Mouse (Mus musculus): ENCODE results near the gene Aarsd1. TPM values are rescaled to one million over a fixed set of nuclear protein-coding genes. Genes with fewer than 3 reads are reported as not detected.
"Not testable (repeated sequence)": the region's sequence is repeated elsewhere in the genome, so short reads cannot be mapped to it uniquely, and the experiment has no call there.

Aarsd1 gene
- polyA plus RNA-seq, 1 experiment from 2014 or later: 97.5 TPM

GRCm38 (mm10) chr11:101449596-101449995 is 32.2 kb upstream of the Aarsd1 start:
- not testable (repeated sequence) for H3K9ac ChIP-seq (ENCODE audit: low read depth, low read length); ATAC-seq (ENCODE audit: low FRiP score); DNase-seq (ENCODE audit: low spot score); H3K4me1 ChIP-seq (replicated peaks; ENCODE audit: control insufficient read depth, insufficient read depth, low read length); H3K9me3 ChIP-seq (ENCODE audit: control insufficient read depth, low read length); H3K36me3 ChIP-seq (ENCODE audit: control insufficient read depth, insufficient read depth, low read length); H3K27ac ChIP-seq (ENCODE audit: low read depth, low read length); H3K4me2 ChIP-seq (replicated peaks; ENCODE audit: low read depth, low read length); H3K27me3 ChIP-seq (ENCODE audit: control insufficient read depth, insufficient read depth, low read length); H3K4me3 ChIP-seq (ENCODE audit: low read depth, low read length)
- WGBS: 92% methylated on average over 4 of the region's 4 CpGs

- no peaks in the 10 kb centered on the region for H3K9me3 ChIP-seq (ENCODE audit: control insufficient read depth, low read length)
- no peaks in the 10 kb centered on the region for H3K27me3 ChIP-seq (ENCODE audit: control insufficient read depth, insufficient read depth, low read length)
- H3K4me2 ChIP-seq (replicated peaks; ENCODE audit: low read depth, low read length): no peak overlapping the region
- 0 out of 2 replicates have a peak, but pooled peaks cover 3% of the 10 kb centered on the region for H3K36me3 ChIP-seq (ENCODE audit: control insufficient read depth, insufficient read depth, low read length)
- H3K27ac ChIP-seq (ENCODE audit: low read depth, low read length): no peak overlapping the region
- H3K4me3 ChIP-seq (ENCODE audit: low read depth, low read length): no peak overlapping the region
- WGBS: 85% methylated on average over 4 of the region's 4 CpGs
- H3K4me1 ChIP-seq (replicated peaks; ENCODE audit: control insufficient read depth, insufficient read depth, low read length): no peaks in the 10 kb centered on the region
- H3K9ac ChIP-seq (ENCODE audit: low read depth, low read length): no peak overlapping the region
- DNase-seq (ENCODE audit: low spot score) (no peak), ATAC-seq (ENCODE audit: low FRiP score) (no peak)
Observed at GRCm38 (mm10) chr11:101448899-101449298, 31.5 kb upstream of the Aarsd1 start.

- Histone ChIP-seq H3K9ac (ENCODE audit: low read depth, low read length) (no peak within 1 kb of the TSS), H3K27ac (ENCODE audit: low read depth, low read length) (no peak within 1 kb of the TSS), H3K9me3 (ENCODE audit: control insufficient read depth, low read length) (no peaks in the 10 kb centered on the region), H3K4me1 (replicated peaks; ENCODE audit: control insufficient read depth, insufficient read depth, low read length) (no peaks in the 10 kb centered on the region), H3K36me3 (ENCODE audit: control insufficient read depth, insufficient read depth, low read length) (0 out of 2 replicates have a peak, but pooled peaks cover 3% of the 10 kb centered on the region), H3K4me3 (ENCODE audit: low read depth, low read length) (no peak within 1 kb of the TSS), H3K27me3 (ENCODE audit: control insufficient read depth, insufficient read depth, low read length) (no peaks in the 10 kb centered on the region), H3K4me2 (replicated peaks; ENCODE audit: low read depth, low read length) (no peak within 1 kb of the TSS)
- ATAC-seq (ENCODE audit: low FRiP score) (no peak), DNase-seq (ENCODE audit: low spot score) (no peak)
- 40% methylated on average over 10 of the region's 10 CpGs for WGBS
Observed at GRCm38 (mm10) chr11:101448274-101448746, 30.9 kb upstream of the Aarsd1 start, which contains the start of gene Ifi35. Gene Ifi35, plus strand, starts transcription at chr11:101448407.

- DNase-seq (ENCODE audit: low spot score) (no peak), ATAC-seq (ENCODE audit: low FRiP score) (no peak)
- Histone ChIP-seq H3K9ac (ENCODE audit: low read depth, low read length) (no peak overlapping the region), H3K4me1 (replicated peaks; ENCODE audit: control insufficient read depth, insufficient read depth, low read length) (no peaks in the 10 kb centered on the region), H3K27ac (ENCODE audit: low read depth, low read length) (no peak overlapping the region), H3K9me3 (ENCODE audit: control insufficient read depth, low read length) (no peaks in the 10 kb centered on the region), H3K27me3 (ENCODE audit: control insufficient read depth, insufficient read depth, low read length) (no peaks in the 10 kb centered on the region), H3K4me3 (ENCODE audit: low read depth, low read length) (no peak overlapping the region), H3K36me3 (ENCODE audit: control insufficient read depth, insufficient read depth, low read length) (0 out of 2 replicates have a peak, but pooled peaks cover 3% of the 10 kb centered on the region), H3K4me2 (replicated peaks; ENCODE audit: low read depth, low read length) (no peak overlapping the region)
- WGBS: 87% methylated on average over 5 of the region's 5 CpGs
Observed at GRCm38 (mm10) chr11:101447786-101448185, 30.4 kb upstream of the Aarsd1 start.

GRCm38 (mm10) chr11:101446860-101447259 is 29.4 kb upstream of the Aarsd1 start:
- H3K4me1 ChIP-seq (replicated peaks; ENCODE audit: control insufficient read depth, insufficient read depth, low read length); H3K4me3 ChIP-seq (ENCODE audit: low read depth, low read length); H3K36me3 ChIP-seq (ENCODE audit: control insufficient read depth, insufficient read depth, low read length); DNase-seq (ENCODE audit: low spot score); H3K9ac ChIP-seq (ENCODE audit: low read depth, low read length); H3K27ac ChIP-seq (ENCODE audit: low read depth, low read length); H3K9me3 ChIP-seq (ENCODE audit: control insufficient read depth, low read length); ATAC-seq (ENCODE audit: low FRiP score); H3K27me3 ChIP-seq (ENCODE audit: control insufficient read depth, insufficient read depth, low read length); H3K4me2 ChIP-seq (replicated peaks; ENCODE audit: low read depth, low read length): not testable (repeated sequence)
- 93% methylated on average over 8 of the region's 8 CpGs for whole genome bisulfite sequencing

GRCm38 (mm10) chr11:101446319-101446718 is 28.9 kb upstream of the Aarsd1 start:
- WGBS: 90% methylated on average over 1 of the region's 1 CpGs
- no peak for DNase-seq (ENCODE audit: low spot score)
- H3K27ac ChIP-seq (ENCODE audit: low read depth, low read length): no peak overlapping the region

GRCm38 (mm10) chr11:101442760-101443159 is 25.3 kb upstream of the Aarsd1 start:
- Histone ChIP-seq H3K9me3 (ENCODE audit: control insufficient read depth, low read length) (no peaks in the 10 kb centered on the region), H3K4me2 (replicated peaks; ENCODE audit: low read depth, low read length) (peak overlapping the region; percentile 71), H3K27me3 (ENCODE audit: control insufficient read depth, insufficient read depth, low read length) (no peaks in the 10 kb centered on the region), H3K9ac (ENCODE audit: low read depth, low read length) (peak overlapping the region; percentile 92), H3K4me3 (ENCODE audit: low read depth, low read length) (peak overlapping the region; percentile 88), H3K36me3 (ENCODE audit: control insufficient read depth, insufficient read depth, low read length) (0 out of 2 replicates have a peak, but pooled peaks cover 3% of the 10 kb centered on the region), H3K27ac (ENCODE audit: low read depth, low read length) (peak overlapping the region; percentile 91), H3K4me1 (replicated peaks; ENCODE audit: control insufficient read depth, insufficient read depth, low read length) (no peaks in the 10 kb centered on the region)
- no peak; the same call in 1 of the 2 replicates for ATAC-seq (ENCODE audit: low FRiP score)
- WGBS: 2% methylated on average over 14 of the region's 14 CpGs
- no peak for DNase-seq (ENCODE audit: low spot score)

More at GRCm38 (mm10) chr11:101446319-101446718, 28.9 kb upstream of the Aarsd1 start:
- Histone ChIP-seq H3K9me3 (ENCODE audit: control insufficient read depth, low read length) (no peaks in the 10 kb centered on the region), H3K9ac (ENCODE audit: low read depth, low read length) (no peak overlapping the region), H3K4me2 (replicated peaks; ENCODE audit: low read depth, low read length) (no peak overlapping the region), H3K27me3 (ENCODE audit: control insufficient read depth, insufficient read depth, low read length) (no peaks in the 10 kb centered on the region), H3K4me3 (ENCODE audit: low read depth, low read length) (no peak overlapping the region), H3K36me3 (ENCODE audit: control insufficient read depth, insufficient read depth, low read length) (0 out of 2 replicates have a peak, but pooled peaks cover 3% of the 10 kb centered on the region), H3K4me1 (replicated peaks; ENCODE audit: control insufficient read depth, insufficient read depth, low read length) (no peaks in the 10 kb centered on the region)
- no peak for ATAC-seq (ENCODE audit: low FRiP score)

- ATAC-seq (ENCODE audit: low FRiP score): peak; percentile 99
- Histone ChIP-seq H3K4me1 (replicated peaks; ENCODE audit: control insufficient read depth, insufficient read depth, low read length) (no peaks in the 10 kb centered on the region), H3K27ac (ENCODE audit: low read depth, low read length) (peak within 1 kb of the TSS; percentile 91), H3K4me2 (replicated peaks; ENCODE audit: low read depth, low read length) (peak within 1 kb of the TSS; percentile 71), H3K9me3 (ENCODE audit: control insufficient read depth, low read length) (no peaks in the 10 kb centered on the region), H3K4me3 (ENCODE audit: low read depth, low read length) (peak within 1 kb of the TSS; percentile 88), H3K27me3 (ENCODE audit: control insufficient read depth, insufficient read depth, low read length) (no peaks in the 10 kb centered on the region), H3K36me3 (ENCODE audit: control insufficient read depth, insufficient read depth, low read length) (0 out of 2 replicates have a peak, but pooled peaks cover 3% of the 10 kb centered on the region), H3K9ac (ENCODE audit: low read depth, low read length) (peak within 1 kb of the TSS; percentile 92)
- DNase-seq (ENCODE audit: low spot score): peak; percentile 97
- 1% methylated on average over 42 of the region's 42 CpGs for WGBS
Observed at GRCm38 (mm10) chr11:101442127-101442693, 24.8 kb upstream of the Aarsd1 start, which contains the start of gene Rpl27. Gene Rpl27, plus strand, starts transcription at chr11:101442298.
